Mouse (Mus musculus): Measurements from ENCODE around the gene Bcl2l1. TPM values are rescaled to one million over a fixed set of nuclear protein-coding genes. Genes with fewer than 3 reads are reported as not detected.
A peak's percentile ranks its signal among the peaks of the same experiment; 100 is the strongest.

The Bcl2l1 gene
- total RNA-seq, 4 experiments from 2014 or later: 124 to 140 (median 132) TPM

- no peak for DNase-seq (ENCODE audit: low spot score in 2 of 2)
Observed at GRCm38 (mm10) chr2:152824438-152825167, 6.9 kb downstream of the Bcl2l1 start.

GRCm38 (mm10) chr2:152823770-152824169, 7.8 kb downstream of the Bcl2l1 start:
- no peak for DNase-seq (ENCODE audit: low spot score in 2 of 2)

- no peak for DNase-seq (ENCODE audit: low spot score in 2 of 2)
Observed at GRCm38 (mm10) chr2:152821566-152821965, 10.0 kb downstream of the Bcl2l1 start.

- no peak for DNase-seq (ENCODE audit: low spot score in 2 of 2)
Observed at GRCm38 (mm10) chr2:152821023-152821422, 10.5 kb downstream of the Bcl2l1 start.

GRCm38 (mm10) chr2:152820369-152820768, 11.2 kb downstream of the Bcl2l1 start:
- DNase-seq (ENCODE audit: low spot score in 2 of 2): peak; percentile 59 to 72

GRCm38 (mm10) chr2:152819926-152820325, 11.6 kb downstream of the Bcl2l1 start:
- peak; percentile 49 to 56 for DNase-seq (ENCODE audit: low spot score in 2 of 2)

- no peak for DNase-seq (ENCODE audit: low spot score in 2 of 2)
Observed at GRCm38 (mm10) chr2:152819097-152819624, 12.4 kb downstream of the Bcl2l1 start.

GRCm38 (mm10) chr2:152818679-152819078, 12.8 kb downstream of the Bcl2l1 start:
- no peak for DNase-seq (ENCODE audit: low spot score in 2 of 2)

GRCm38 (mm10) chr2:152817596-152818291, 13.8 kb downstream of the Bcl2l1 start:
- DNase-seq (ENCODE audit: low spot score in 2 of 2): no peak

GRCm38 (mm10) chr2:152816657-152817348, 14.7 kb downstream of the Bcl2l1 start:
- no peak for DNase-seq (ENCODE audit: low spot score in 2 of 2)

GRCm38 (mm10) chr2:152815879-152816656, 15.5 kb downstream of the Bcl2l1 start:
- DNase-seq (ENCODE audit: low spot score in 2 of 2): no peak

- DNase-seq (ENCODE audit: low spot score in 2 of 2): no peak
Observed at GRCm38 (mm10) chr2:152814213-152814874, 17.2 kb downstream of the Bcl2l1 start.

- DNase-seq (ENCODE audit: low spot score in 2 of 2): no peak
Observed at GRCm38 (mm10) chr2:152813232-152813631, 18.3 kb downstream of the Bcl2l1 start.

- DNase-seq (ENCODE audit: low spot score in 2 of 2): no peak
Observed at GRCm38 (mm10) chr2:152811336-152812165, 20.0 kb downstream of the Bcl2l1 start.

GRCm38 (mm10) chr2:152810158-152810941, 21.2 kb downstream of the Bcl2l1 start:
- no peak for DNase-seq (ENCODE audit: low spot score in 2 of 2)

GRCm38 (mm10) chr2:152808178-152808577, 23.4 kb downstream of the Bcl2l1 start:
- DNase-seq (ENCODE audit: low spot score in 2 of 2): no peak

GRCm38 (mm10) chr2:152806037-152806436, 25.5 kb downstream of the Bcl2l1 start:
- DNase-seq (ENCODE audit: low spot score in 2 of 2): no peak

- no peak for DNase-seq (ENCODE audit: low spot score in 2 of 2)
Observed at GRCm38 (mm10) chr2:152805111-152805490, 26.4 kb downstream of the Bcl2l1 start.

Data from layer of hippocampus, adult 8-10 months (tissue).